Mouse (Mus musculus) heart, embryonic 13.5 days (tissue): ENCODE results near the gene Kcnj15. TPM values are rescaled to one million over a fixed set of nuclear protein-coding genes. Genes with fewer than 3 reads are reported as not detected.

Source experiments
- ATAC-seq: fragments of 200-750 bp; cut with Nextera tagmentation; 2 replicates; pipeline ENCODE4 v1.8.0; 2017; ENCODE audit warnings: moderate TSS enrichment; ENCODE audit not compliant: insufficient number of reproducible peaks, low FRiP score, low TSS enrichment; ENCODE audit errors: extremely low read depth
- H3K27ac ChIP-seq: fragments of 300-500 bp; sonication (generic); replicated peaks from 2 replicates; pipeline ENCODE4 v1.5.1; 2015; ENCODE audit warnings: moderate library complexity, mild to moderate bottlenecking, inconsistent platforms
- H3K27me3 ChIP-seq: fragments of 300-500 bp; sonication (generic); replicated peaks from 2 replicates; pipeline ENCODE4 v1.6.1; 2015; ENCODE audit warnings: mild to moderate bottlenecking, inconsistent platforms
- H3K36me3 ChIP-seq: fragments of 300-500 bp; sonication (generic); 2 replicates; pipeline ENCODE4 v1.6.1; 2015; ENCODE audit warnings: mild to moderate bottlenecking, inconsistent platforms
- H3K4me1 ChIP-seq: fragments of 300-500 bp; sonication (generic); 2 replicates; pipeline ENCODE4 v1.6.1; 2015; ENCODE audit warnings: inconsistent platforms
- H3K4me2 ChIP-seq: fragments of 300-500 bp; sonication (generic); 2 replicates; pipeline ENCODE4 v1.6.1; 2015; ENCODE audit warnings: inconsistent platforms, mild to moderate bottlenecking, moderate library complexity
- H3K4me3 ChIP-seq: fragments of 300-500 bp; sonication (generic); 2 replicates; pipeline ENCODE4 v1.5.1; 2015; ENCODE audit warnings: moderate library complexity, mild to moderate bottlenecking, inconsistent platforms
- H3K9ac ChIP-seq: fragments of 300-500 bp; sonication (generic); 2 replicates; pipeline ENCODE4 v1.6.1; 2015; ENCODE audit warnings: inconsistent platforms, mild to moderate bottlenecking, moderate library complexity
- H3K9me3 ChIP-seq: fragments of 300-500 bp; sonication (generic); 2 replicates; pipeline ENCODE4 v1.6.1; 2016; ENCODE audit warnings: inconsistent platforms
- WGBS: fragments of 180-500 bp; shearing (Covaris S2); methylation state at CpG from one replicate; pipeline ENCODE4 v1.1.7; 2015; ENCODE audit warnings: mixed read lengths; 5-methylcytosine and 5-hydroxymethylcytosine counted together
- polyA plus RNA-seq: library from polyadenylated mRNA; unstranded; fragments of >200 nt; fragmentation: Nextera tagmentation; extraction: Ambion mirVana; gene quantifications from 2 replicates; pipeline ENCODE4 v1.2.1, GENCODE M21; 2015

Kcnj15 gene
- polyA plus RNA-seq, 1 experiment from 2014 or later: 0.80 TPM

DNA sequence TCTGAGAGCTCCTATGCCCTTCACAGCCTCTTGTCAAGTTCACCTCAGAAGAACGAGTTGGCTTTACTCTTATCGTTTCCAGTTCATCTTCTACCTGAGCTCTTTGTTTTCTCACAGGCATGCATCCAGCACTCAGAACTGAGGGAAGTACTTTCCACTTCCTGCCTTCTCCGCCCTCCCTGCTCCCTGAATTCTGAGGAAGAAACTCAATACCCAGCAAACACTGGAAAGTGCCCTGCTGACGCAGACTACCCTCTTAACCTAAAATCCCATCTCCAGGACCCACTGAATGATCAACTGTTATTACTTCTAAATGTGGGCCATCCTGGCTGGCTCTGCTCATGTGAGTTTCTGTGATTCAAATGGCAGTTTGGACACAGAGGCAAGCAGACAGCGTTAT, 8.7 kb upstream of the Kcnj15 start:
- H3K27me3 ChIP-seq: no peaks in the 10 kb centered on the region
- 57% methylated on average over 5 of the region's 5 CpGs for WGBS
- H3K4me3 ChIP-seq: no peak overlapping the region
- no peak overlapping the region for H3K4me2 ChIP-seq
- peaks cover 21% of the 10 kb centered on the region for H3K4me1 ChIP-seq
- H3K27ac ChIP-seq: no peak overlapping the region
- no peak overlapping the region for H3K9ac ChIP-seq
- no peak for ATAC-seq
- no peaks in the 10 kb centered on the region for H3K36me3 ChIP-seq
- H3K9me3 ChIP-seq: no peaks in the 10 kb centered on the region

DNA sequence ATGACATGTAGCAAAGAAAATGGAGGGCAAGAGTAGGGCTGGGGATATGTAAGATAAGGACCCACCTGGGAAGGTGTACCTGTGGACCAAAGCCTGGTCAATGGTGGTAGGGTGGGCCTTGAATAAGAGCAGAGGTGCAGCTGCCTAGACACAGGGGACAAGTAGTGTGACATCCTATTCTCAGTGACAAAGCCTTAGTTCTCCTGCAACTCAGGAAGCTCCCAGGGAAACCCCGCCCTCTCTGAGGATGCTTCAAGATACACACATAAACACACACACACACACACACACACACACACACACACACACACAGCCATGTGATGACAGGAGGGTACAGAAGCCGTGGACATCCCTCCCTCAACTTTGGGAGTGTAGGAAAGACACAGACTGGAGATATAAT, 710 bp upstream of the Kcnj15 start:
- no peak overlapping the region for H3K4me2 ChIP-seq
- no peaks in the 10 kb centered on the region for H3K9me3 ChIP-seq
- no peak overlapping the region for H3K9ac ChIP-seq
- H3K27me3 ChIP-seq: peaks cover 14% of the 10 kb centered on the region
- H3K4me1 ChIP-seq: 0 out of 2 replicates have a peak, but pooled peaks cover 3% of the 10 kb centered on the region
- no peaks in the 10 kb centered on the region for H3K36me3 ChIP-seq
- 40% methylated on average over 2 of the region's 2 CpGs for WGBS
- no peak overlapping the region for H3K27ac ChIP-seq
- no peak overlapping the region for H3K4me3 ChIP-seq
- ATAC-seq: no peak

DNA sequence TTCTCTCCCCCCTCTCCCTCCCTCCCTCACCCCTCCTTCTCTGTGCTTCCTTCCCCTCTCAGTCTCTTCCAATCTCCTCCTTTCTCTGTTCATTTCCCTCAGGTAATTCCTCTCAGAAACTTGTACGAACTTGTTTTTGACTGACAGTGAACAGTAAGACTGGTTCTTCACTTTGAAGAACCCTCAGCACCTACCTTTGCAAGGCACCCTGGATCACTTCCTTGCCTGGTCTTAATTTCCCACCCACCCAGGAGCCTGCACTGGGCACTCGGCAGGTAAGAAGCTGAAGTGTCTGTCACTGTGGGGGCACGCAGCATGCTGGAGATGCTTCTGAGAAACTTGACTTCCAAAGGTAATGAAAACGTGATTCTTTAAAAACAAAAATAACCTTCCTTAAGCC, 742 bp downstream of the Kcnj15 start:
- no peak for ATAC-seq
- Histone ChIP-seq H3K27me3 (peaks cover 14% of the 10 kb centered on the region), H3K36me3 (no peaks in the 10 kb centered on the region), H3K4me1 (0 out of 2 replicates have a peak, but pooled peaks cover 3% of the 10 kb centered on the region), H3K4me2 (no peak overlapping the region), H3K4me3 (no peak overlapping the region), H3K27ac (no peak overlapping the region), H3K9me3 (no peaks in the 10 kb centered on the region), H3K9ac (no peak overlapping the region)
- 35% methylated on average over 4 of the region's 4 CpGs for WGBS

DNA sequence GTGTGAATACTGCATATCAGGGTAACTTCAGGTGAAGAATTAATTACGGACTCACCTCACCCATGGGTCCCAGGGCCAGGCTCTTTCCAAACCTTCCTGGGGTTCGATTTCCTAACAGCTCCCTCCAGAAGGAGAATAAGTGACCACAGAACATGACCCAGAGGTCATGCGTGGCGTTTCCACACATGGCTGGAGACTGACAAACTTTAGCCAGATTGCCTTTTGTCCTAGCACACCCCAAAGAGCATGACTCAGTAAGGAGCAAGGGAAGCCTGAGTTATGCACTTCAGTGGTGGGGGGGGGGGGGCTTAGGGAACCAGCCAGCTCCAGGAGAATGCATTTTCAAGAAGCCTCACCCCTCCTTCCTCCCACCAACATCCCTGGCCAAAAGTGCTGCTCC, 2.1 kb downstream of the Kcnj15 start:
- Histone ChIP-seq H3K36me3 (no peaks in the 10 kb centered on the region), H3K4me2 (no peak overlapping the region), H3K27ac (no peak overlapping the region), H3K9ac (no peak overlapping the region), H3K27me3 (peaks cover 14% of the 10 kb centered on the region), H3K4me3 (no peak overlapping the region), H3K9me3 (no peaks in the 10 kb centered on the region), H3K4me1 (peaks cover 3% of the 10 kb centered on the region; the same call in 1 of the 2 replicates)
- 64% methylated on average over 4 of the region's 4 CpGs for WGBS
- no peak for ATAC-seq

GRCm38 (mm10) chr16:95260693-95261092, 3.3 kb downstream of the Kcnj15 start:
- no peak overlapping the region for H3K4me2 ChIP-seq
- H3K27ac ChIP-seq: no peak overlapping the region
- H3K4me3 ChIP-seq: no peak overlapping the region
- ATAC-seq: no peak
- peaks cover 14% of the 10 kb centered on the region for H3K27me3 ChIP-seq
- WGBS: 65% methylated on average over 5 of the region's 5 CpGs
- peaks cover 3% of the 10 kb centered on the region; the same call in 1 of the 2 replicates for H3K4me1 ChIP-seq
- no peaks in the 10 kb centered on the region for H3K36me3 ChIP-seq
- no peaks in the 10 kb centered on the region for H3K9me3 ChIP-seq
- no peak overlapping the region for H3K9ac ChIP-seq

DNA sequence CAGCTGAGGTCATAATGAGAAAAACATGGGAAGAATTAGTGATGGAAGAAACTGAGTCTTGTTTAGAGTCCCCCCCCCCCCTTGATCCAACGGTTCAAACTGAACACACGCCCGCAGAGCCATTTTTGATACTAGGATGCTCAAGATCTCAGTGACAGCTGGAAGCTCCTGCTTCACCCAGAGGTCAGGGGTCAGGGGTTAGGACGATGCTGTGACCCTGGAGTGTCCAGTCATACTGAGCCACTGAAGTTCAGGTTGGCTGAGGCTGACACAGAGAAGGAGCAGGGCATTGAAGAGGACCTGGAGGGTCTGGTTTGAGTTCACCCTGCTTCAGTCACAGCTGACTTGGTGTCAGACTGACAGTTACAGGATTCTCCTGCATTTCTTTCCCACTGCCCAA, 4.4 kb downstream of the Kcnj15 start:
- H3K27ac ChIP-seq: no peak overlapping the region

DNA sequence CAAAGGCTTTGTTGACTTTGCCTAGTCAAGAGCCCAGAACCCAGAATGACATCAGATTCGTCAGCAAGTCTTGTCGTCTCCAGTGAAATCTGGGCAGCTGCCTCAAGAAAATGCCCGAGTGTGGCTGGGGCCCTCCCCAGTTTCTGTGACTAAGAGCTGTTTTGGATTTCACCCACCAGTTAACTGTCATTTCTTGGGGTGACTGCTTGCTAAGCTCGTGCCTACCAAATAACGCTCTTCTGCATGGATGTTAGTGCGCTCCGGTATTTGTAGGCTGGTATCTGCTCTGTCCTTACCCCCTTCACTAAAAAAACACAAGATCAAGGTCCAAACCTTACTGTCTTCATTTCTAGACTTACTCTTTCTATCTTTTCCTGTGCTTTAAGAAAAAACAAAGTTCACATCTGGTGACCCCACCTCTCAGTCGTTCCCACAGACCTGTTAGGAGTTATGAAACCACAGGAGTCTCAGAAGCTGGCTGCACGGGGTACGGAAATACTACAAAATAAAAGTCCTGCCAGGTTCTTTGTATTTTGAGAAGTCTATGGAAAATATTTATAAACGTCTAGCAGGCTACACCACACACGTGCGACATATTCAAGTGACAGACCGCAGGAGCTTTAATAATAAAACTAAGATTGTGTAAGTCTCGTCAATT, 5.5 kb downstream of the Kcnj15 start:
- Histone ChIP-seq H3K4me2 (no peak overlapping the region), H3K4me1 (peaks cover 8% of the 10 kb centered on the region), H3K27me3 (peaks cover 11% of the 10 kb centered on the region), H3K9ac (no peak overlapping the region), H3K36me3 (no peaks in the 10 kb centered on the region), H3K27ac (no peak overlapping the region), H3K9me3 (no peaks in the 10 kb centered on the region), H3K4me3 (no peak overlapping the region)
- WGBS: 69% methylated on average over 15 of the region's 15 CpGs
- ATAC-seq: no peak

More for the DNA sequence above, 4.4 kb downstream of the Kcnj15 start:
- no peak overlapping the region for H3K4me2 ChIP-seq
- no peaks in the 10 kb centered on the region for H3K9me3 ChIP-seq
- no peak overlapping the region for H3K9ac ChIP-seq
- no peaks in the 10 kb centered on the region for H3K36me3 ChIP-seq
- 72% methylated on average over 4 of the region's 4 CpGs for WGBS
- H3K27me3 ChIP-seq: peaks cover 14% of the 10 kb centered on the region
- H3K4me1 ChIP-seq: peaks cover 3% of the 10 kb centered on the region; the same call in 1 of the 2 replicates
- H3K4me3 ChIP-seq: no peak overlapping the region
- no peak for ATAC-seq

DNA sequence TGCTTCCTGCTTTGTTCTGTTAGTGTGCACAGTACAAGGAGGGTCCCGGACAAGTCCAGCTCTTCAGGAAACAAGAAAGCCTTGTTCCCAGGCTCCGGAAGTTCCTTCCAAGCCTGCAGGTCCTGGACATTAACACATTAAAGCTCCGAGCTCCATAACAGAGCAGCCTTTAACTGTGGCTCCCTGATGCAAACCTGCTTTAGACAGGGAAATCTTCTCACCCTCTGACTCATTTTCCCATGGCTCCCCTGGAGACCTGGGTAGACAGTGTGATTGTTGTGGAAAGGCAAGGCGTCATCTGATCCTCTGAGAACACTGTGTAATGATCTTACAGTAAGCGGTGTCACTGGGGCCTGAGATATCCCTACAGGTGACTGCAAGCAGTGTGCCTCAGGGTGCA, 7.0 kb downstream of the Kcnj15 start:
- no peak for ATAC-seq
- no peaks in the 10 kb centered on the region for H3K9me3 ChIP-seq
- no peak overlapping the region for H3K27ac ChIP-seq
- H3K9ac ChIP-seq: no peak overlapping the region
- no peak overlapping the region for H3K4me3 ChIP-seq
- peaks cover 8% of the 10 kb centered on the region for H3K4me1 ChIP-seq
- H3K36me3 ChIP-seq: no peaks in the 10 kb centered on the region
- no peak overlapping the region for H3K4me2 ChIP-seq
- H3K27me3 ChIP-seq: no peaks in the 10 kb centered on the region
- WGBS: 56% methylated on average over 5 of the region's 5 CpGs

- Histone ChIP-seq H3K4me2 (no peak overlapping the region), H3K9me3 (no peaks in the 10 kb centered on the region), H3K27ac (no peak overlapping the region), H3K4me1 (peaks cover 5% of the 10 kb centered on the region), H3K36me3 (no peaks in the 10 kb centered on the region), H3K9ac (no peak overlapping the region), H3K27me3 (no peaks in the 10 kb centered on the region), H3K4me3 (no peak overlapping the region)
- WGBS: 43% methylated on average over 11 of the region's 11 CpGs
- no peak for ATAC-seq
These were observed 10.3 kb downstream of the Kcnj15 start for GRCm38 (mm10) chr16:95267481-95268183.

GRCm38 (mm10) chr16:95269610-95270009, 12.3 kb downstream of the Kcnj15 start:
- no peaks in the 10 kb centered on the region for H3K36me3 ChIP-seq
- no peak overlapping the region for H3K27ac ChIP-seq
- WGBS: 55% methylated on average over 6 of the region's 6 CpGs
- H3K9me3 ChIP-seq: no peaks in the 10 kb centered on the region
- no peak overlapping the region for H3K4me2 ChIP-seq
- no peak overlapping the region for H3K9ac ChIP-seq
- no peak for ATAC-seq
- H3K27me3 ChIP-seq: no peaks in the 10 kb centered on the region
- H3K4me1 ChIP-seq: peaks cover 8% of the 10 kb centered on the region; the same call in 1 of the 2 replicates
- no peak overlapping the region for H3K4me3 ChIP-seq

DNA sequence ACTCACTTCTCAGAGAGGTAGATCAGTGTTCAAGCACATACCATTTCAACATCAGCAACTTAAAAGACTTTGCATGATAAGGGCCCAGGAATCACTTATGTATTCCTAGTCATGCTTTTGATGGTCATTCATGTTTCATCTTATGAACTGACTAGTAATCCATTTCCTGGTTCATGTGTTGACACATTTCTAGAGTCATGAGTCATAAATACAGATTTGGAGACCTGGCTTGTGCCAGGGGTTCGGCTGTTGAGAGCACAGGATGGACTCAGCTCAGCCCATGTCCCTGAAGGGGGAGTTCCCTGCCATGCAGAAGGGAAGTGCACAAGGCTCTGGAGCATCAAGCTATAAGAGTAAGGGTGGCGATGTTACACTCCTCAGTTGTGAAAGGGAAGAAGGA, 15.7 kb downstream of the Kcnj15 start:
- no peaks in the 10 kb centered on the region for H3K36me3 ChIP-seq
- no peak overlapping the region for H3K4me2 ChIP-seq
- no peaks in the 10 kb centered on the region for H3K9me3 ChIP-seq
- H3K27ac ChIP-seq: no peak overlapping the region
- no peak for ATAC-seq
- no peak overlapping the region for H3K9ac ChIP-seq
- H3K27me3 ChIP-seq: no peaks in the 10 kb centered on the region
- 57% methylated on average over 2 of the region's 2 CpGs for WGBS
- H3K4me1 ChIP-seq: 0 out of 2 replicates have a peak, but pooled peaks cover 3% of the 10 kb centered on the region
- no peak overlapping the region for H3K4me3 ChIP-seq
